Mouse (Mus musculus) ZHBTc4 (cell line): ENCODE measurements around the gene Sirt2.

Experiments
- DNase-seq: peaks from one replicate; pipeline ENCODE4 v3.0.0-alpha.2; 2011; ENCODE audit warnings: low read depth, low spot score

Sirt2 gene

DNA sequence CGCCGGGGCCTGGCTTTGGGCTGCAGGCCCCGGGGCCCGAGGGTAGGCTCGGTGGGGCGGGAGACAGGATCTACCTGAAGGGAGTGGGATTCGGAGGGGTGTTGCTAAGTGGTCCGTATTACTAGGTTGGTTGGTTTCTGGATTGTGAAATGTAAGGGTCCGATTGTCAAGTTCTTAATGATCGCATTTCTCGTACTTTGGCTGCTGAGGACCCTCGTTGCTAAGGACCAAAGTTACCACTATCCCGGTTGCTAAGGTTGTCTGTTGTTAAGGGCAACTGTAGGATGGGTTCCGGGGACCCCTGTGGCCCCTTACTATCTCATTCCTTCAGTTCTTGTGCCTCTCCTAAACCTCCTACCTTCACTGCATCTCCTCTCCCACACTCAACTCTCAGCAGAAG is 375 bp downstream of the Sirt2 start:
- DNase-seq = no peak

DNA sequence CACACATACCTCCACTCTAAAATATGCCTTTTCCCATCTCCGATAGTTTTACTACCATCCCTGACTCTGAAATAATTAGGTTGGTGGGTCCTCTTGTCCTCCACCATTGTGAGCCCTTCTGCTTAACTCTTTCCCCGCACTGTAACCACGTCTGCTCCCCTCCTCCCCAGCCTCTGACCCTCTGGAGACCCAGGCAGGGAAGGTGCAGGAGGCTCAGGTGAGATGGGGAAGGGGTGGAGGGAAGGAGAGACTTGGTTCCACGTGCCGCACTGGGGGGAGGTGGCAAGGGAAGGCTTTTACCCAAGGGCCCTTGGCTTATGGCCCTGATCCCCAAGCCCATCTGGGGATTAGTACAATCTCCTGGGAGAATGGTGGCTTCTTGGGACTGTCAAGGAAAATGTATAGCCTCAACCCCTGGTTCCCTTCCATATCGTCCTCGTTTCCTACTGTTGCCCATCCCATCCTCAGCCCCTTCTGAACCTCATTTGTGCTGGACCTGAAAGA is 979 bp downstream of the Sirt2 start, which contains the start of gene Nfkbib:
TSS of gene Nfkbib (minus strand) at position 51 of the 504 bp plus-strand sequence.
- DNase-seq = no peak

DNA sequence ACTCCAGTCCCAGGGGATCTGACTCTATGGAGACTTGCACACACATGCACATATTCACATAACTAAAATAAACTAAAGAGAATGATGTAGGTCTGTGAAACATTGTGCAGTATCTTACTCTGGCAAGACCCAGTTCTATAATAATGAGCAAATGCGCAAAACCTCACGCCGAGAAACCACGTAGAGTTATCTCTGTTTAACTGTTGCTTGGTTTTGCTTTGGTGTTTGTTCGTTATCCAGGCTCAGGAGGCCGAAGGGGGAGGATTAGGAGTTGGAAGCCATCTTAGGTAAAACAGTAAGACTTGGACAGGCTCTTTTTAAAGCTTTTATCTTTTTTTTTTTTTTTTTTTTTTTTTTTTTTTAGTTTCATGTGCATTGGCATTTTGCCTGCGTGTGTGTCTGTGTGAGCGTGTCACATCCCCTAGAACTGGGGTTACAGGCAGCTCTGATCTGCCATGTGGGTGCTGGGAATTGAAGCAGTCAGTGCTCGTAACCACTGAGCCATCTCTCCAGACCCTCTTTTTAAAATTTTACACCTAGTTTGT is 3.0 kb downstream of the Sirt2 start:
- DNase-seq = no peak

DNA sequence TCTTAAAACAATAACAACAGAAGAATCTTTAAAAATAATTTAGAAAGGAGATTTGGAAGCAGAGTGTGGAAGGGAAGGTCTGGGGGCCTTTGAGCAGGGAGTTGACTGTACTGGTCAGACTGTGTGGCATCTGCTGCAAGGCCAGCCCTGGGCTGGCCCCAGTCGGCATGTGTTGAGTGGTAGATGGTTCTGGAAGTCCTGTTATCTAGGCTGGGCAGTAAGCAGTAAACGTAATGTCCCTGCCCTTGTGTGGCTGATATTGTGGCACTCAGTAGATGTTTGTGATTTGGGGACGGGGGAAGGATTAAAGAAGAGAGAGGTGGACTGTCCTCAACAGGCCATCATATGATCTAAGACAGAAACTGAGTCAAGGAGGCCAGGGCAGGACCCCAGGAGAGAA is 3.8 kb downstream of the Sirt2 start:
- DNase-seq = no peak

DNA sequence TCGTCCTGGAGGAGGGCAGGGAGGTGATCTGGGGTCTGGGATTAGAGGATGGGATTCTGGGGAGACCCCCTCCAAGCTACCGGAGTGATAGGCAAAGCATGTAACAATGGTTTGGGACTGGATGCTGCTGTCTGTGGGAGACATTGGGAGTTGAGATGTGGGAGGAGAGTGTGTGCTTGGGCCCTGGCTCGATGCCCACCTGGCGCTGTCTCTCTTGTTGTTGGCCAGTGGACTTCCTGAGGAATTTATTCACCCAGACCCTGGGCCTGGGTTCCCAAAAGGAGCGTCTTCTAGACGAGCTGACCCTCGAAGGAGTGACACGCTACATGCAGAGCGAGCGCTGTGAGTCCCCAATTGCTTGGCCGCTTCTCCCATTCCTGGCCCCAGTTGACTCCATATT is 5.3 kb downstream of the Sirt2 start:
- DNase-seq = no peak

DNA sequence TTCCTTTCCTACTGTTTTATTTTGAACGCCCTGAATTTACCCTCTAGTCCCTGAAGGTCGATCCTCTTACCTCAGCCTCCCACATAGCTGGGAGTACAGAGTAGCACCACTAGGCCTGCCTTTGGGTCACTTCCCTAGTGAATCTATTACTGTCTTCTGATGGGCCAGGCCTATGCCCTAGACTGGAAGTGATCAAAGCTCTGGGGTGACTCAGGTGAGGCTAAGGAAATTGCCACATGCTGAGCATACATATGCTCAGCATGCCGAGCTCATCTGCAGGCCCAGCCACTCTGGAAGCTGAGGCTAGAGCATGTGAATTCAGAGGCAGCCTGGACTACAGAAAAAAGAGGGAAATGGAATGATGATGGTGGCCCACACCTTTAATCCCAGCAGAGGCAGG is 6.6 kb downstream of the Sirt2 start:
- peak; percentile 38 for DNase-seq

DNA sequence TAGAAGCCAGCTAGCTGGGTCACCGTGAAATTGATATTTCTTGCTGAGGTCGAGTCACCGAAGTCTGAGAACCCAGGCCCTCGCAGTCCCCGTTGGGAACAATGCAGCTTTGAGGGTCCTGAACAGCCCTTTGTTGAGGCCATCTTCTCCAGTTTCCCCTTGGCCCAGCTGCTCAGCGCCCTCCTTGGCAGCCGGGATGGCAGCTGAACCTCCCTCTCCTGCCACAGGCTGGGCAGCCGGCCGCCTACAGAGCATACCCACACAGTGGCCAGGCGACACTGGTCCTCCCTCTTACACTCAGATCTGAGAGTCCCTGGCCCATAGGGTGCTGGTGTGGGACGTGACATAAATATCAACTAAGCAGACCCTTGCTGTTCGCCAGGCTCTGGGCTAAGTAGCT is 7.6 kb downstream of the Sirt2 start:
- no peak for DNase-seq

DNA sequence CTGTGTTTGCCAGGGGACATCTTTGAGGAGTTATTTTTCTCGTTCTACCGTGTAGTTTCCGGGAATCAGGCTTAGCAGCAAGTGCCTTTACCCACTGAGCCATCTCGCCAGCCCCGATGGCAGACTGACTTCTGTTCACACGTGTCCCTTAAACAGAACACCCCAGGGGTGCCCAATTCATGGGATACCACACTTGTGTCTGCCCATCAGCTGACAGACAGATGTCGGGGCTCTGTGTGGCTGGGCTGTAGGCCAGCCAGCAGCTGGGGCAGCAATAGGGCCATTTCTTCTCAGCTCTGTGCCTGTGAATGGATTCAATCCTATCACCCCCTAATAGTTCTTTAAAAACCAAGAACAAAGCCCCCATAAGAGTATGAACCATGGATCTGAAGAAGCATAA is 8.6 kb downstream of the Sirt2 start:
- no peak for DNase-seq

DNA sequence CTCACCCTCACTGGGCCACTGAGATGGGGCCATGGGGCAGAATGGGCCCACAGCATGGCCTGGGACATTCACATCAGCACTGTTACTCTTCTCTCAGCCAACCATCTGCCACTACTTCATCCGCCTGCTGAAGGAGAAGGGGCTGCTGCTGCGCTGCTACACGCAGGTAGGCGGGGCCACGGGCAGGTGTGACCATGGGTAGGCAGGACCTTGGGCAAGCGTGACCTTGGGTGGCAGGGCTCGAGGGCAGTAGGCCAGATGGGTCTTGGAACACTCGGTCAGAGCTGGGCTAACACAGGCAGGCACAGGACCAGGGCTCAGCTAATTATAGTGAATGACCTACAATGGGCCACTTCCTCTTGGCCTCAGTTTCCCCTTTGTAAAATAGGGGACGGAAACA is 12.3 kb downstream of the Sirt2 start:
- DNase-seq = no peak

DNA sequence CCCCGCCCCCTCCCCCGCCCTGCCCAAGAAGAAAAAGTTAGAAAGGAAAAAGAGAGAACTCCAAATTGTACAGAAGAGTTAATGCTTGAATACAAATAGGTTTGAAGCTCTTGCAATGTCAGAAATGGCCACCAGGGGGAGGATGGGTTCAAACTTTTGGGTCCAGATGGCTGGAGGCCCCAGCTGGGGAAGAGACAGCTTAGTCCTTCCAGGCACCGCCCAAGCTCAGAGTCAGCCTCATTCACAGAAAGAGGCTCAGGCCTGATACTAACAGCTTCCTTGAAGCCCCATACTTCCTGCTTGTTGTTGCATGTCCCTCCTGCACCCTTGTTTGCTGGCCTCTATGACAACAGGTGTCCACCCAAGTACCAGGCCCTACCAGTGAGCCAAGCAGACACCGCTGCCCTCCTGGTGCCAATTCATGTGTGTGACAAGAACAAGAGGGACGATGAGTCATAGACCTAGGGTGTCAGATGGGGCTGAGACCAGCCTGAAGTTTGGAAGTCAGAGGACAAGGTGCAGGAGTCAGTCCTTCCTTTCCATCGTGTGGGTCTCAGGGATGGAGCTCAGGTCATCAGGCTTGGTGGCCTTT is 13.6 kb downstream of the Sirt2 start:
- peak; percentile 93 for DNase-seq

DNA sequence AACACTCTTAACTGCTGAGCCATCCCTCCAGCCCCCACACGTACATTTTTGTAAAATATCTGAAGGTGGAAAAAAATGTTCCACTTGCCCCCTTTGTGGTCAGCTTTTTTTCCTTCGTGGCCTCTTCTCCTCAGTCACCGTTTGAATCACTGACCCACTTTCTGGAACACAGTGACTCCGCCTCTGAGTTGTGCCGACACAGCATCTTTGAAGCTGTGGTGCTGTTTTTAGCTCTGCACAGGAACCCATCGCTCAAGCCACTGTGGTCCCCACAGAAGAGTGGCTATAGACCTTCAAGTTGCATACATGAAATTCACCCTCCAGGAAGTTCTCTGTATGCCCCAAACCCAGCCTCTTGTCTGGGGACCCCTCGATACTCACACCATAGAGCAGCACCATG is 14.3 kb downstream of the Sirt2 start:
- no peak for DNase-seq

DNA sequence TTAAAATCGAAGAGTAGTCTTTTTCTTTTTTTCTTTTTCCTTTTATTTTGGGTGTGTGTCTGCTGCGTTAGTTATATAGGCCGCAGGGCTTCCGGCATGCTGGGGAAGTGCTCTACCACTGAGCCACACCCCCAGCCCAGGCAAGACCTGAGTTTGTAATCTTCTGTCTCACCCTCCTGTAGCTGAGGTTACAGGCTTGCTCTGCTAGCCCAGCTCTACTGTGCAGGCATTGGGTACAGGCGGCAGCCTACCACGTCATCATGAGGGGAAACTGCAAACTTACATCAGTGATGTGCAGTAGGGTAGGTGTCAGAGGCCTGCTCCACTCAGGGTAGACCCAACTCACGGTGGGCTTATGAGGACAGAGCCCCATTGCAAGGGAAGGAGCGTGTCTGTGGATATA is 14.7 kb downstream of the Sirt2 start:
- no peak for DNase-seq

DNA sequence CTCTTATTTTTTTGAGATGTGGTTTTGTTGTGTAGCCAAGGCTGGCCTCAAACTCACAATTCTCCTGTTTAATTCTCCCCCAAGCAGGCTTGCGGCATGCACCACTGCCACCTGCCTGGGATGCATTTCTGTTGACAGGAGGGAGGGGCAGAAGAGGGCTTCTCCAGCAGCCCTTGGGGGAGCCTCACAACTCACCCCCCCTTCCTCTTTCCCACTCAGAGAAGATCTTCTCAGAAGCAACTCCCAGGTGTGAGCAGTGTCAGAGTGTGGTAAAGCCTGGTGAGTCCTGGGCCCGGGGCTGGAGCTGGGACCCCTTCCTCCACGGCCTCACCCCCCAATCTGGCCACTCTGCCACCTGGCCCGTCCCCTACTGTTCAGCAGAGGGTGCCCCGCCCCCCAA is 18.6 kb downstream of the Sirt2 start:
- DNase-seq = no peak

DNA sequence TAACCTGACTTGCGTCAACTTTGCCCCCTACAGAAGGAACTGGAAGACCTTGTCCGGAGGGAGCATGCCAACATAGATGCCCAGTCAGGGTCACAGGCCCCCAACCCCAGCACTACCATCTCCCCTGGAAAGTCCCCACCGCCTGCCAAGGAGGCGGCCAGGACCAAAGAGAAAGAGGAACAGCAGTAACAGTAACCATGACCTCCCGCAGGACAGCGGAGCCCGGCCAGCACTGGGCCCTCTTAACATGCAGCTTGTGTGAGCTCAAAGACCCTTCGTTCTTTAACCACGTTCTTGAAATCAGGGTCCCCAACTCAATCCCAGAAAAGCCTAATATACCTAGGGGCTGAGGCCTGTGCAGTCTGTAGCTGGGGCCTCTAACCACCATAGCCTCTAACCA is 21.3 kb downstream of the Sirt2 start:
- DNase-seq = no peak

DNA sequence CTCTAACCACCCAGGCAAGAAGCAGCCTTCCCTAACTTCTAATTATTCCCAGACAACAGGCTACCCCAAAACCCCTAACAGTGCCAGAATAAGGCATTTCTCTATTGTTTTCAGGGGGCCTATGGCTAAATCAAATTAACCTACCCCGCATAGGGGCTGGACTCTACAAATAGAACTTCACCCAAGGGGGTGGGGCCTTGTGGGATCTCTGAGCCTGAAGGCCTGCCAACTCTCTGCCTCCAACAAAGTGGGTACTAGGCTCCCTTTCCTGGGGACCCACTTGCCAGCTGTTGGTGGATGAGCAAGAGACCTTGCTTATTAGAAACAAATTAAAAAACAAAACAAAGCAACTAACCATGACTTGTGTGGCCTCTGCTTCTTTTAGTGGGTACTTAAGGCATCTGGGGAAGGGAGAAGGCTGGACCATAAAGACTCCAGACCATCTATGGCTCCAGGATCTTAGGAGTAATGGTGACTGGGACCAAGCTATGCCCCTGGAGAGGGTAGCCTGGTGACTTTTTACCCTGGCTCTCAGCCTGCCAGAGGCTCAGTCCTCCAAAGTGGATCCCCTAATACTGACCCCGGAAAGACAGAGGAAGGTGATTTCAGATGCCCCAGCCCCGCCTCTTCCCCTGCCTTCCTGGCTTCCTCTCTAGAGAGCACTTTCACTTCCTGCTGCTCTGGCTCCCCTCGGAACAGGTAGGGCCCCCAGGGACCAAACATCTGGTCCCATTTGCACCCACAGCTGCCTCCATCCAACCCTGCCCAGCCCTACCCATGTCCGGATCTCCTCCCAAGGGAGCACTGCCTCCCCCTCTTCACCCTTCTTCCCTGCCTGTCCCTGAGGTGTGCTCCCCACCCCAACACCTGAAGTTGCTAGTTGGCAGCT is 22.0 kb downstream of the Sirt2 start, which contains the start of gene Rinl:
TSS of gene Rinl (plus strand) at position 663 of the 889 bp plus-strand sequence.
- DNase-seq = no peak

DNA sequence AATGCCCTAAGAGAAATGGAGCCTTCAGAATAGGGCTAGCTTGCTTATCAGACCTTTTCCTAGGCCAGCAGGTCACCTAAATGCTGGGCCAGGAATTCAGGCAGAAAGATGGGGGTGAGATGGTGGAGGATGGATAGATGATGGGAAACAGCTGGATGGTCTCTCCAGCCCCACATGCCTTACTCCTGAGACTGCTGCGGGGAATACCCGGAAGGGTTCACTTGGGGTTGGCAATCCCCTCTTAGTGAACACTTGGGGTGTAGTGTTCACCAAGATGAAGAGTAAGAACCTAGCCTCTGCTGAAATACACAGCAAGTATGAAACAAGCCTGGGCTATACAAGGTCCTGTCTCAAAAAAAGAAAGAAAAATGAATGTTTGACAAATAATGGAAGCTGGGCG is 22.7 kb downstream of the Sirt2 start:
- no peak for DNase-seq

DNA sequence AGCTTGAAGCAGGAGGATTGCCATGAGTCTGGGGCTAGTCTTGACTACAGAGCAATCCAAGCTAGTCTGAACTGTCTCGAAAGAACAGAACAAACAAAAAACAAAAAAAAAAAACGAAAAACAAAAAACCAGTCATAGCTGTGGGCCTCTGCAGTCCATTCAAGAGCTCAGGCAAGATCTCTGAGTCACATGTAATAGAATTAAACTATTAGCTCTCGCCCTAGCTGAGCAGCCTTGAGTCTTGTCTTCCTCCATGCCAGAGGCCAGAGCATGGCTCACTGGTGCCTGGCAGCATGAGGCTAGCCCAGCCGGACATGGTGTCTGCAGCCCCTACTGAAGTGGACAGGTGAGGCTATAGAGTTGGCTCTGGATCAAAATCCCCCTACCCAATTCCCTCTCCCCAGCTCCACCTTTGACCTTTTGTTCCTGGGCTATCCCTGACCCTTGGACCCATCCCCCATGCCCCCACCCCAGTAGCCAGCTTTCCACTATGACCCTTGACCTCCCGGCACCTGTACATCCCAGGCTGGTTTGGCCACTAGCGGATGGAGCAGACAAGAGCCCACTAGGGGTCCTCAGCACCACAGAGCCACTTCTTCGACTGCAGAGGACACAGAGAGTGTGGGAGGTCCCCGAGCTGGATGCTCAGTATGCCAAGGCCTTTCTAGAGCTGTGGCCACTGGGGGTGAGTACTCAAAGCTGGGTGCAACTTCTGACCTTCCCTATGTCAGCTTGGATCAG is 23.7 kb downstream of the Sirt2 start:
- peak; percentile 44 for DNase-seq

DNA sequence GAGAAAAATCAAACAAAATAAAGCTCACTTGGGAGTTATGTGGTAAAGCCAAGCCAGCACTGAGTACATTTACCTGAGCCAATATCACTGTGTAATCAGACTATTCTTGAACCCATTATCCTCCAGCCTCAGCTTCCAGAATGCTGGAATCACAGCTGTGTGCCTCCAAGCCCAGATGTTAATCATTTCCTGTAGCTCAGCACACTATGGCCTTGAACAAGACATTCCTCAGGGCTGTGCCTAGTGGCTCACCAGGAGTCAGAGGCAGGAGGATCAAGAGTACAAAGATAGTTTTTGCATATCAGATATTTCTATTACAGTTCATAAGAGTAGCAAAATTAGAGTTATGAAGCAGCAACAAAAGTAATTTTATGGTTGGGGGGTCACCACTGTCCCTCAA is 25.2 kb downstream of the Sirt2 start:
- peak; percentile 61 for DNase-seq

DNA sequence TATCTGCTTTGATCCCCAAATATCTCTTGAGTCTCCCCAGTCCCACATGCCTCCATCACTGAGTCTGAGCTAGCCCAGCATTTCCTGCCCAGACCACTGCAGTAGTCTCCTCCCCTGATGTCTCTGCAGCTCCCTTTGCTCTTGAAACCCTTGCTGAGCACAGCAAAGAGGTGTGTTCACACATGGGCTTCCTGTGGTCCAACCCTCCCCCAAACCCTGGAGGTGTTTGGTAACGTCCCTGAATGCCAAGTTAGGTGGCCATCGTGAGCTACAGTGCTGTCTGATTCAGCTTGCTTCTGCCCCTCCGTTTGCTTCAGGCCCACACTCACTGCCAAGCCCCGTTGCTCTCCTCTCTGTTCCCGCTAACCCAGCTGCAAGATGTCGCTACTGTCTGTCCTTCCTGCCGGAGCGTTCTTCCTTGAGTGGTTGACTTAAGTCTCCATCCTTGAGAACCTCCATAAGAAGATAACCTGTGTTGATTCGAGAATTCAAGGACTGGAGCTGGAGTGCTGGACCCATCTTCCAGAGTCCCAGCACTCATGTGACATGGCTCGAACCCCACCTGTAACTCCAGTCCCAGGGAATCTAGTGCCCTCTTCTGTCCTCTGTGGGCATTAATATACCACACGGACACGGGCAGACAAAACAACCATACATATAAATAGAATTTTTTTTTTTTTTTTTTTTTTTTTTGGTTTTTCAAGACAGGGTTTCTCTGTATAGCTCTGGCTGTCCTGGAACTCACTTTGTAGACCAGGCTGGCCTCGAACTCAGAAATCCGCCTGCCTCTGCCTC is 26.1 kb downstream of the Sirt2 start:
- DNase-seq = no peak

DNA sequence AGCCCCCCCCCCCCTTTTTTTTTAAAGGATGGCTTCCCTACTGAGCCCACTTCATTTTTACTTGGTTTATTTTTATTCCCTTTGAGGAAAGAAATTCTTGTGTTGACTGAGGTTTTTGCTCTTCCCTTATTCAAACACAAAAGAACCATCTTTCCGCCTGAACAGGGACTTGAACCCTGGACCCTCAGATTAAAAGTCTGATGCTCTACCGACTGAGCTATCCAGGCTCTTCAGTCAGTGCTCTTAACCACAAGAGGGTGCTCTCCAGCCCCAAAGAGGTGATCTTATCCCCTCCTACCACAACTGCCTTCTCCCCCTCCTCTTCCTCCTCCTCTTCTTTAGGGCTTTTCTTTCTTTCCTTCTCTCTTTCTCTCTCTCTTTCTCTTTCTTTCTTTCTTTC is 27.3 kb downstream of the Sirt2 start:
- DNase-seq = peak; percentile 60

DNA sequence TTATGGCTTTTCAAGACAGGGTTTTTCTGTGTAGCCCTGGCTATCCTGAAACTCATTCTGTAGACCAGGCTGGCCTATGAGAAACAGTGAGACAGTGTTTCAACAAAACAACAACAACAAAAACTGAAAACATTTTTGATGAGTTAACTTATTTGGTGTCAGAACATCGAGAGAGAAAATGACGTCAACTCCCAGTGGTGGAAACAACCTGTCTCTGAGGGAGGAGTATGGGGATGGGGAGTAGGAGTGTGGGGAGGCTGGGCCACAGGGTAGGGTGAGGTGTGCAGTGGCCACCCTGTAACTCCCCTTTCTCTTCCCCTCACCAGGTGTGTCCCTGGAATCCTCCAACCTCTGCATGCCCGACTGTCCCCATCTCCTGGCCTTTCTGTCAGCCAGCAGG is 28.0 kb downstream of the Sirt2 start:
- no peak for DNase-seq
